Mouse (Mus musculus) stomach, postnatal 0 days (tissue): ENCODE data around the gene Rasa4. TPM values are rescaled to one million over a fixed set of nuclear protein-coding genes. Genes with fewer than 3 reads are reported as not detected.
A peak's percentile ranks its signal among the peaks of the same experiment; 100 is the strongest.
"Not testable (repeated sequence)": the region's sequence is repeated elsewhere in the genome, so short reads cannot be mapped to it uniquely, and the experiment has no call there.

Source experiments
- ATAC-seq: fragments of 200-750 bp; cut with Nextera tagmentation; 2 replicates; pipeline ENCODE4 v1.8.0; 2017; ENCODE audit not compliant: low FRiP score, low TSS enrichment
- DNase-seq: peaks from one replicate; pipeline ENCODE4 v3.0.0-alpha.2; 2016; ENCODE audit warnings: low spot score
- H3K27ac ChIP-seq: fragments of 300-500 bp; sonication (generic); replicated peaks from 2 replicates; pipeline ENCODE4 v1.5.1; 2014; ENCODE audit warnings: mild to moderate bottlenecking, control low read depth
- H3K27me3 ChIP-seq: fragments of 300-500 bp; sonication (generic); 2 replicates; pipeline ENCODE4 v1.6.1; 2014; ENCODE audit warnings: low read length; ENCODE audit not compliant: control insufficient read depth, insufficient read depth
- H3K36me3 ChIP-seq: fragments of 300-500 bp; sonication (generic); 2 replicates; pipeline ENCODE4 v1.6.1; 2014; ENCODE audit warnings: low read length, mixed read lengths; ENCODE audit not compliant: control insufficient read depth, insufficient read depth
- H3K4me1 ChIP-seq: fragments of 300-500 bp; sonication (generic); replicated peaks from 2 replicates; pipeline ENCODE4 v1.6.1; 2014; ENCODE audit warnings: antibody characterized with exemption; ENCODE audit not compliant: control insufficient read depth, insufficient read depth
- H3K4me2 ChIP-seq: fragments of 300-500 bp; sonication (generic); replicated peaks from 2 replicates; pipeline ENCODE4 v1.6.1; 2014; ENCODE audit warnings: low read depth, mild to moderate bottlenecking, control low read depth, moderate library complexity
- H3K4me3 ChIP-seq: fragments of 300-500 bp; sonication (generic); 2 replicates; pipeline ENCODE4 v1.5.1; 2014; ENCODE audit warnings: low read depth, low read length, control low read depth
- H3K9ac ChIP-seq: fragments of 300-500 bp; sonication (generic); 2 replicates; pipeline ENCODE4 v1.6.1; 2014; ENCODE audit warnings: mild to moderate bottlenecking, low read length, control low read depth, mixed read lengths
- H3K9me3 ChIP-seq: fragments of 300-500 bp; sonication (generic); 2 replicates; pipeline ENCODE4 v1.6.1; 2016; ENCODE audit warnings: low read length; ENCODE audit not compliant: control insufficient read depth
- CTCF ChIP-seq: IDR thresholded peaks from 2 replicates; pipeline ENCODE4 v1.5.1; 2016; ENCODE audit warnings: antibody characterized with exemption, low read depth, mild to moderate bottlenecking, moderate library complexity
- EP300 ChIP-seq: optimal IDR thresholded peaks from 2 replicates; pipeline ENCODE3; 2016; ENCODE audit warnings: antibody characterized with exemption
- WGBS: fragments of 180-500 bp; shearing (Covaris S2); extraction: QIAGEN DNeasy Blood & Tissue Kit; methylation state at CpG from one replicate; pipeline ENCODE4 v1.1.7; 2014; 5-methylcytosine and 5-hydroxymethylcytosine counted together
- polyA plus RNA-seq: library from polyadenylated mRNA; unstranded; fragments of >200 nt; fragmentation: Nextera tagmentation; extraction: Ambion mirVana; gene quantifications from 2 replicates; pipeline ENCODE4 v1.2.1, GENCODE M21; 2015

The Rasa4 gene
- polyA plus RNA-seq, 1 experiment from 2014 or later = 4.0 TPM

- H3K4me2 ChIP-seq = no peak overlapping the region
- 21% methylated on average over 2 of the region's 2 CpGs for WGBS
- DNase-seq = no peak
- no peaks in the 10 kb centered on the region for H3K36me3 ChIP-seq
- H3K27me3 ChIP-seq = no peaks in the 10 kb centered on the region
- no peaks in the 10 kb centered on the region for H3K4me1 ChIP-seq
- no peak overlapping the region for H3K9ac ChIP-seq
- ATAC-seq = peak; percentile 24; the same call in 1 of the 2 replicates
- no peak for TF ChIP-seq CTCF
- no peaks in the 10 kb centered on the region for H3K9me3 ChIP-seq
- no peak overlapping the region for H3K4me3 ChIP-seq
- no peak overlapping the region for H3K27ac ChIP-seq
Observed at GRCm38 (mm10) chr5:136041260-136041659, 42.5 kb upstream of the Rasa4 start.

- ATAC-seq = no peak
- Histone ChIP-seq H3K27me3 (no peaks in the 10 kb centered on the region), H3K9ac (no peak overlapping the region), H3K4me3 (no peak overlapping the region), H3K27ac (no peak overlapping the region), H3K4me1 (no peaks in the 10 kb centered on the region), H3K9me3 (no peaks in the 10 kb centered on the region), H3K4me2 (no peak overlapping the region), H3K36me3 (no peaks in the 10 kb centered on the region)
- TF ChIP-seq EP300 (no peak), CTCF (no peak)
- DNase-seq = no peak
- 92% methylated on average over 8 of the region's 8 CpGs for WGBS
Observed at GRCm38 (mm10) chr5:136041666-136042065, 42.0 kb upstream of the Rasa4 start.

- DNase-seq = no peak
- WGBS = 63% methylated on average over 13 of the region's 13 CpGs
- no peak for ATAC-seq
- Histone ChIP-seq H3K36me3 (no peaks in the 10 kb centered on the region), H3K27ac (no peak overlapping the region), H3K4me1 (no peaks in the 10 kb centered on the region), H3K9me3 (no peaks in the 10 kb centered on the region), H3K4me3 (no peak overlapping the region), H3K4me2 (no peak overlapping the region), H3K9ac (no peak overlapping the region), H3K27me3 (no peaks in the 10 kb centered on the region)
- TF ChIP-seq EP300 (no peak), CTCF (peak; percentile 59)
Observed at GRCm38 (mm10) chr5:136044865-136045264, 38.9 kb upstream of the Rasa4 start.

- WGBS = 46% methylated on average over 9 of the region's 9 CpGs
Observed at GRCm38 (mm10) chr5:136045408-136045807, 38.3 kb upstream of the Rasa4 start.

GRCm38 (mm10) chr5:136045987-136046386 is 37.7 kb upstream of the Rasa4 start:
- DNase-seq = peak; percentile 89
- Histone ChIP-seq H3K9me3 (no peaks in the 10 kb centered on the region), H3K27ac (no peak overlapping the region), H3K27me3 (no peaks in the 10 kb centered on the region), H3K9ac (no peak overlapping the region), H3K4me2 (no peak overlapping the region), H3K4me1 (no peaks in the 10 kb centered on the region), H3K36me3 (no peaks in the 10 kb centered on the region), H3K4me3 (no peak overlapping the region)
- no peak for ATAC-seq
- 3% methylated on average over 10 of the region's 10 CpGs for WGBS
- TF ChIP-seq EP300 = no peak
- peak; percentile 93 for TF ChIP-seq CTCF

More at GRCm38 (mm10) chr5:136045408-136045807, 38.3 kb upstream of the Rasa4 start:
- DNase-seq = no peak
- H3K27me3 ChIP-seq = no peaks in the 10 kb centered on the region
- no peak overlapping the region for H3K27ac ChIP-seq
- no peaks in the 10 kb centered on the region for H3K36me3 ChIP-seq
- H3K9ac ChIP-seq = no peak overlapping the region
- no peak for ATAC-seq
- TF ChIP-seq EP300 (no peak), CTCF (peak; percentile 64)
- H3K9me3 ChIP-seq = no peaks in the 10 kb centered on the region
- H3K4me3 ChIP-seq = no peak overlapping the region
- no peak overlapping the region for H3K4me2 ChIP-seq
- no peaks in the 10 kb centered on the region for H3K4me1 ChIP-seq

- H3K36me3 ChIP-seq, H3K9me3 ChIP-seq, H3K4me3 ChIP-seq, H3K9ac ChIP-seq, H3K4me2 ChIP-seq, H3K27me3 ChIP-seq, DNase-seq, ATAC-seq, H3K27ac ChIP-seq: not testable (repeated sequence)
- peaks cover 10% of the 10 kb centered on the region for H3K4me1 ChIP-seq
Observed at GRCm38 (mm10) chr5:136048541-136048940, 35.2 kb upstream of the Rasa4 start.
